Mouse (Mus musculus): ENCODE results near the gene Rnf5.

Gene Rnf5

GRCm38 (mm10) chr17:34603375-34604060 lies at the start of gene Rnf5:
Gene Rnf5, minus strand, starts transcription at chr17:34603690.
- peak; percentile 100 for DNase-seq (ENCODE audit: low spot score)

DNA sequence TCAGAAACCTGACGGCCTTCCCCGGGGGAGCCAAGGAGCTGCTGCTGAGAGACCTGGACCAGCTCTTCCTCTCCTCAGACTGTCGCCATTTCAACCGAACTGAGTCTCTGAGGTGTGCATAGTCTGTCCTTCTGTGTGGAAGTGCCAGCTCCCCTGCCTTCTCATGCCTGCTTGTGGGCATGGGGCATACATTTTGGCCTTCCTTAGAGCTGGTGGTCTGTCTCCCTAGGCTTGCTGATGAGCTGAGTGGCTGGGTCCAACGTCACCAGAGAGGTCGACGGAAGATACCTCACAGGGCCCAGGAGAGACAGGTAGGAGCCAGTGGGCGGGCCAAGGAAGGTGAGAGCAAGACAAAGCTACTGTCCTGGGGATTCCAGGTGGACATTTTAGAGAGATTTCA lies 49.5 kb upstream of the Rnf5 start:
- no peak for DNase-seq (ENCODE audit: low spot score)

- no peak for DNase-seq (ENCODE audit: low spot score)
These were observed 49.1 kb upstream of the Rnf5 start for GRCm38 (mm10) chr17:34652546-34652945.

GRCm38 (mm10) chr17:34651507-34652221 lies 48.2 kb upstream of the Rnf5 start:
- no peak for DNase-seq (ENCODE audit: low spot score)

DNA sequence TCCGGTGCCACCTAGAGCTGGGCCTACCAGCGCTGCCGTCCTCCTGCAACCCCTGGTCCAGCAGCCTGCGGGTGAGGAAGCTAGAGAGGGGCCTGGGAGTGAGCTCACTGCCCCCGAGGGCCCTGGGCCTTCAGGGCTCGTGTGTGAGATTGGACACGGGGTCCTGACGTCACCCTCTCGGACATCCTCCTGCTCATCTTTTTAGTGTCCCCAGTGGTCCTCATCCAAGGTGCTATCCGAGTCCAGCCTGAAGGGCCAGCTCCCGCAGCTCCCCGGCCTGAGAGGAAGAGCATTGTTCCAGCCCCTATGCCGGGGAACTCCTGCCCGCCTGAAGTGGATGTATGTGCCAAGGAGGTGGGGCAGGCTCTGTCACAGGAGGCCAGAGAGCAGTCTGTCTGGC lies 47.3 kb upstream of the Rnf5 start:
- no peak for DNase-seq (ENCODE audit: low spot score)

DNA sequence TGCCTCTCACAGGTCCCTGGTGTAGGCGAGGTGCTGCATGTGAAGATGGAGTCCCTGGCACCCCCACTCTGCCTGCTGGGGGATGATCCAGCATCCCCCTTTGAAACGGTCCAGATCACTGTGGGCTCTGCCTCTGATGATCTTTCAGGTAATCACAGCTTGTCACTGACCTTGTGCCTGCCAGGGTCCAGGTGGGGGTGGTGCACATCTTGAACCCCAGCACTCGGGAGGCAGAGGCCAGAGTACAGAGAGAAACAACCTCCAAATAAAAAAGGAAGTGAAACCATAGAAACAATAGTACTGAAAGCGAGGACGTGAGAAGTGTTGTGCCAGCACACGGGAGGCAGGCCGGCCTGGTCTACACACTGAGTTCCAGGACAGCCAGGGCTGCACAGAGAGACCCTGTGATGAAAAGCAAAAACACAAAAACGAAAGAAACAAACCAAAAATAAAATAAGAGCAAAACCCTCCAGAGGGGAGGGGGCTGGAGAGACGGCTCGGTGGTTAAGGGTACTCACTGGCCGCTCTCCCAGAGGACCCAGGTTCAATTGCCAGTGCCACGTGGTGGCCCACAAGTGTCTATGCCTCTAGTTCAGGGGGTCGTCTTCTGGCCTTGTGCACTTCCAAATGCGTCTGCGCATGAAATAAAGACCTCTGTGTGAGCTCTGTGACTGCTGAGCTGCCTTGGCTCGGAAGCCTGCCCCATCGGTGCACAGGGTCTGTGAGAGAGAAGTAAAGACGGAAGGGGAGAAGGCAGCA lies 45.8 kb upstream of the Rnf5 start:
- no peak for DNase-seq (ENCODE audit: low spot score)

DNA sequence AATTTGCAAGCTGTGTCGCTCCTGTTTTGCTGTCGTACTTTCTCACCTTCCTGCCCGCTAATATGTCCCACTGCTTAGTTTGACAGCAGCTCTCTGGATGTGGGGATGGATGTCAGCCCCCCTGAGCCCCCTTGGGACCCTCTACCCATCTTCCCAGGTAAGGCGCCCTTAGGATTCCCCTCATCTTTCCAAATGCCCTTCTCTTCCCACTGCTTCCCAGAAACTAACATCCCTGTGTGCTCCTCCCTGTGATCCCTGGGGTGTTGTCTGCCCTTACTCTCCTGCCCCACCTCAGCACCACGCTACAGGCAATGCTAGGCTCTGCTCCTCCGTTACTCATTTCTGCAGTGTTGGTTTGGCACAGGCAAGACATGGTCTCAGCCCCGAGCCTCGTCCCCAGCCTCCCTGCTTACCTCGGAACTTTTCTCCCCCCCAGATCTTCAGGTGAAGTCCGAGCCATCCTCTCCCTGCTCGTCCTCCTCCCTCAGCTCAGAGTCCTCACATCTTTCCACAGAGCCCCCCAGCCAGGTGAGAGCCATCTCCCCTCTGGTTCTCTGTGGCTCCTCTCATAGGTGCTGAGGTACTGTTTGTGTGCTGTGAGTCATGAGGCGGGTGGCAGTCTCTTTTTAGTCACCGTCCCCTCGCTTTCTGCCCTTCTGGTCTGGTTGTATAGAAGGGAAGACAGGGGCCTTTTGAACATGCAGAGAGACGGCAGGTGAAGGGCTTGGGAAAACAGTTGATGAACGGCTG lies 44.8 kb upstream of the Rnf5 start:
- DNase-seq (ENCODE audit: low spot score) = no peak

- peak; percentile 94 for DNase-seq (ENCODE audit: low spot score)
These were observed 43.7 kb upstream of the Rnf5 start, which contains the start of gene Atf6b for GRCm38 (mm10) chr17:34646906-34647787. Gene Atf6b, plus strand, starts transcription at chr17:34647146.

- no peak for DNase-seq (ENCODE audit: low spot score)
These were observed 42.5 kb upstream of the Rnf5 start for GRCm38 (mm10) chr17:34645831-34646511.

DNA sequence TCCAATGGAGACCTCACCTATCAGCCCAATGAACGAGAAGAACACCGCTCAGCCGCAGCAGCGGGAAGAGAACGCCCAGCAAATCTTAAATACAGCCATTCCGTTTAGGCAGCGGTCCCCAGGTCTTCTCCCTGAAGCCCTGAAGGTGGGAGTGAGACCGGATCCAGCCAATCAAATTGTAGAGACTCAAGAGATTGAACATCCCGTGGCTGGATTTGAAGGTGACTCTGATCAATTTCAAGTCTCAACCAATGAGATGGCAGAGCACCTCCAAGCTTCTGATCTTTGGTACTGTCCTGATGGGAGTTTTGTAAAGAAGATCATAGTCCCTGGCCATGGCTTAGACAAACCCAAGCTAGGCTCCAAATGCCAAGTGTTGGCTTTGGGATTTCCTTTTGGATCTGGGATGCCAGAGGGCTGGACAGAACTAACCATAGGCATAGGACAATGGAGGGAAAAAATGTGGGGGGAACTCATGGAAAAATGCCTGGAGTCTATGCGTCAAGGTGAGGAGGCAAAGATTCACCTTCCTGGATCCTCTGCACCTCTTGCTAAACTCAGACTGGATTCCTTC lies 41.9 kb upstream of the Rnf5 start:
- DNase-seq (ENCODE audit: low spot score) = no peak

DNA sequence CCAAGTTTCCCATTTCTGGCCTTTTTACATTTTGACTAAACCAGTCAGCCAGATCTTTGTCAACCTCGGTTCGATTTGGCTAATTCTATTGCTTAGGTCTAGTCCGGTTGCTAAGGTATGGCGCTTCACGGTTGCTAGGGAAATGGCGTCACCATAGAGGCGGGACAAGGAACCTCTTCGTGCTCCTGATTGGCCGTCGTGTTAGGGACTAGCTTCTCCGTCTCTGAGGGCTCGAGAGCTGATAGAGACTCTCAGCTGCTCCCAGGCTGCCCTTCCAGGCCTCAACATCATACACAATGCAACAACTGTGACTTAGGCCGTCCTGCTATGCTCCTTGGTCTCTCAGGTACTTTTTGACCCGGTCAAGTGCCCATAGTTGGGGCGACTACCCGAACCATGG lies 41.1 kb upstream of the Rnf5 start, which contains the start of gene Fkbpl:
Fkbpl (plus strand) TSS at position 157 of the 400 bp plus-strand sequence.
- DNase-seq (ENCODE audit: low spot score) = peak; percentile 98

GRCm38 (mm10) chr17:34643944-34644343 lies 40.5 kb upstream of the Rnf5 start:
- DNase-seq (ENCODE audit: low spot score) = no peak

DNA sequence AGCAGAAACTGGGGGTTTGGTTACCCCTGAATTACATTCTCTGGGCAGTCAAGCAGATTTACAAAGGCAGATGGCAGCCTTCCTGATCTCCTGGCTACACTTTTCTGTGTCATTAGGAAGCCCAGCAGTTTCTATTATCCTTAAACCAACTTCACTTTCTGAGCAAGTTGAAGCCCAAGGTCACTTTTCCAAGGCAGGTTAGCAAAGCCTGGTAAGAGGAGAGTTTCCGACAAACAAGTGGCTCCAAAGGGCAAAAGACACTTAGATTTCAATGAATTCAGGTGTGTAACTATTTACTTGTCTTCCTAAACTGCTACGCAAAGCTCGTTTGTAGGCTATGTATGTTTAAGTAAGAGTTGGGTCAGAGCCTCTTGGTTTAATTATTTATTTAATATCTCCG lies 39.9 kb upstream of the Rnf5 start:
- no peak for DNase-seq (ENCODE audit: low spot score)

GRCm38 (mm10) chr17:34641945-34642344 lies 38.5 kb upstream of the Rnf5 start:
- no peak for DNase-seq (ENCODE audit: low spot score)

- no peak for DNase-seq (ENCODE audit: low spot score)
These were observed 37.5 kb upstream of the Rnf5 start for GRCm38 (mm10) chr17:34640778-34641601.

DNA sequence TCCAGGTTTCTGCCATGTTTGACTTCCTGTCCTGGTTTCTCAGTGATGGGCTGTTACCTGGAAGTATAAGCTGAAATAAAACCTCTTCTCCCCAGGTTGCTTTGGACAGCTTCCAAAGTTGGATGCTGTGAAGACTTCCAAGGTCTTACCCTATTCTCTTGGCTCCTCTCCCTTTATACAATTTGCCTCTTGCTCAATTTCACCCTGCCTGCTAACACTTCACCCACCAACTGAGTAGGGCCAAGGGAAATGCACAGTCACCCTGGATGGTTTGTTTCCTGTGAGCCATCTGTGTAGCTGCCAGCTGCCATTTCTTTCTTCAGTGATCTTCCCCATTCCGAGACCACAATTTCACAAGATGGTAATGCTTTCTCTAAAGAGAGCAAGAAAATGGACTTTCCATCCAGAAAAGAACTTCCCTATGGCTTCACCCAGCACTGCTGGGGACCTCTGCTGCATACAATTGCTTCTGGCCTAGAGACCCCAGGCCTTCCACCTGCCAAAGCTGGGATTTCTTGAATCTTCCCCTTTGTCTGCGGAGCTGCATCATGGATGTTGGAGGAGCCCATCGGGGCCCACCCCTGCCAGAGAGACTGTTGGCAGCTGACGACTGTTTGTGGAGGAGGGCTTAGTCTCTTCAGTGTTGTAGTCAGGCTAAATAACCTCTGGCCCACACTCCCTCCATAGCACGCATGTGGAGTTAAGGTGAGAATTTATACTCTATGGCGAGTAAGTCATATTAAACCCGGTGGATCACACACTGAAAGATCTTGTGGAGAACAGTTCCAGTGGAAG lies 36.2 kb upstream of the Rnf5 start:
- DNase-seq (ENCODE audit: low spot score) = no peak

DNA sequence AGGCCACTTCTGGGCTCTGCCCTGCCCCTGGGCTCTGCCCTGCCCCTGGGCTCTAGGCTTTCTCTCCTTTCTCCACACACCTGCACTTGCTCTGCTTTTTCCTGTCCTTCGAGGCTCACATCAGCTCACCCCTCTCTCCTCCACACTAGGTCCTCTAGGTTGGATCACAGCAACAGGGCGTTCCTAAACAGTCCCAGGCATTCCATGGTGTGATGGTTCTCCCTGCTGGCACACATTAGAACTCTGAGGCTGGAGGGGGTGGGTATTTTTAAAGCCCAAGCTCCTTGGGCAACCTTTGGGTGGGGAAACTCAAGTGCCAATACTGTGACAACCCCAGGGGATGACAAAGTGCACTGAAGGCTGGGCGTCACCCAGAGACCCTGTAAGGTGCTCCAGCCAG lies 34.0 kb upstream of the Rnf5 start:
- DNase-seq (ENCODE audit: low spot score) = no peak

GRCm38 (mm10) chr17:34635671-34636070 lies 32.2 kb upstream of the Rnf5 start:
- no peak for DNase-seq (ENCODE audit: low spot score)
